Mouse (Mus musculus) MN1 (cell line): ENCODE measurements around the gene Zfp664.

Experiments used
- DNase-seq: peaks from one replicate; pipeline ENCODE4 v3.0.0-alpha.2; 2016; ENCODE audit warnings: low spot score

The Zfp664 gene

GRCm38 (mm10) chr5:124872033-124872432, 9.5 kb downstream of the Zfp664 start:
- DNase-seq: peak; percentile 73

- no peak for DNase-seq
Measured at GRCm38 (mm10) chr5:124873096-124873495, 10.6 kb downstream of the Zfp664 start.

- no peak for DNase-seq
Measured at GRCm38 (mm10) chr5:124873890-124874601, 11.6 kb downstream of the Zfp664 start.

GRCm38 (mm10) chr5:124879251-124879650, 16.8 kb downstream of the Zfp664 start:
- no peak for DNase-seq

- DNase-seq: no peak
Measured at GRCm38 (mm10) chr5:124879801-124880200, 17.3 kb downstream of the Zfp664 start.

- DNase-seq: no peak
Measured at GRCm38 (mm10) chr5:124883877-124884276, 21.4 kb downstream of the Zfp664 start.

GRCm38 (mm10) chr5:124888661-124889060, 26.2 kb downstream of the Zfp664 start:
- DNase-seq: no peak

- DNase-seq: no peak
Measured at GRCm38 (mm10) chr5:124891921-124892370, 29.5 kb downstream of the Zfp664 start.

- DNase-seq: no peak
Measured at GRCm38 (mm10) chr5:124896135-124896534, 33.6 kb downstream of the Zfp664 start.

GRCm38 (mm10) chr5:124899945-124900631, 37.6 kb downstream of the Zfp664 start:
- DNase-seq: peak; percentile 76

- no peak for DNase-seq
Measured at GRCm38 (mm10) chr5:124900738-124901490, 38.4 kb downstream of the Zfp664 start.

GRCm38 (mm10) chr5:124901675-124902074, 39.2 kb downstream of the Zfp664 start:
- DNase-seq: no peak

GRCm38 (mm10) chr5:124902195-124902594, 39.7 kb downstream of the Zfp664 start:
- no peak for DNase-seq

GRCm38 (mm10) chr5:124903852-124904251, 41.4 kb downstream of the Zfp664 start:
- no peak for DNase-seq

GRCm38 (mm10) chr5:124906890-124907289, 44.4 kb downstream of the Zfp664 start:
- no peak for DNase-seq

GRCm38 (mm10) chr5:124908860-124909259, 46.4 kb downstream of the Zfp664 start:
- peak; percentile 73 for DNase-seq

- no peak for DNase-seq
Measured at GRCm38 (mm10) chr5:124912276-124912675, 49.8 kb downstream of the Zfp664 start.

- no peak for DNase-seq
Measured at GRCm38 (mm10) chr5:124912946-124913933, 50.7 kb downstream of the Zfp664 start.

GRCm38 (mm10) chr5:124919798-124920197, 57.3 kb downstream of the Zfp664 start:
- DNase-seq: no peak

- no peak for DNase-seq
Measured at GRCm38 (mm10) chr5:124921410-124921809, 58.9 kb downstream of the Zfp664 start.
